Mouse (Mus musculus): ENCODE data around the gene Spen.

- TF ChIP-seq CTCF (IDR thresholded peaks at IDR 0.05; ENCODE audit: insufficient read depth, low read length) (no peak), POLR2A (IDR thresholded peaks at IDR 0.05; ENCODE audit: borderline replicate concordance, extremely low read depth, low read depth, low read length) (no peak)
Observed at GRCm38 (mm10) chr4:141528938-141529337, 9.5 kb downstream of the Spen start.

Data from lung, adult 2 months (tissue).